Mouse (Mus musculus) frontal cortex, postnatal 36 days (tissue): ENCODE data around the gene H2-M5.
A peak's percentile ranks its signal among the peaks of the same experiment; 100 is the strongest.

Source experiments
- DNase-seq, 2 experiments: peaks; one replicate each; pipeline ENCODE4 v3.0.0; 2022; ENCODE audit warnings: low spot score in 2 of 2

H2-M5 gene

GRCm38 (mm10) chr17:36989437-36989836 lies at the start of gene H2-M5:
TSS of gene H2-M5 (minus strand) at chr17:36989537.
- no peak for DNase-seq

DNA sequence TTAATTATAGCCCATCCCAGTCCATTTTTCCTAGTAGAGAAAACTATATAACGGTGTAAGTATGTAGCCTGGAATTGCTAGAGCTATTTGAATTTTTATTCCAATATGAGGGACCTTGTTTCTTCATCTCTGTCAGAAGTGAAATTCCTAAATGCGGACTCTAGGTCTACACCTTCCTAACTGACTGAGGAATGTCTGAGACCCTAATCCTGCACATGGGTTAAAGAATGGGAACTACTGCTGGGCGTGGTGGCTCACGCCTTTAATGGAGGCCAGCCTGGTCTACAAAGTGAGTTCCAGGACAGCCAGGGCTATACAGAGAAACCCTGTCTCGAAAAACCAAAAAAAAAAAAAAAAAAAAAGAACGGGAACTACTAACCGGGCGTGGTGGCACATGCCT lies 39.8 kb upstream of the H2-M5 start:
- no peak for DNase-seq

DNA sequence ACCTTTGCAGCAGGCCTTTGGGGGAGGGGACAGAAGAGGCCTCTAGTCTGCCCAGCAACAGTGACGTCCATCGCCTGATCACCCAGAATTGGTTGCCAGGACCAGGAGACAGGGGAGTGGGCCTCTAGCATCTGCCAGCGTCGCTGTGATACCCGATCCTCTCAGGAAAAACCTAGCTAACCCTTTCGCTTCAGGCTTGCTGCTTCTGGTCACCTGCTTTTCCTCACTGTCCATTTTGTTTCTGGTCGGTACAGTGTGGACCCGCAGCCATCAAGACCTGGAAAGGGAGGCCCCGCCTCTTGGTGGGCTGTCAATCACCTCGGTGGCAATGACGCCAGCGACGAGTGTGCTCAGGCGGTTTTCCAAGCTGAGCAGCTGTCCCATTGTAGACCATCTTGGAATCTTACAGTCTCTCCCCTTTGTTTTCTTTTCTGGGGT lies 39.4 kb upstream of the H2-M5 start:
- peak; percentile 95 to 97 for DNase-seq

DNA sequence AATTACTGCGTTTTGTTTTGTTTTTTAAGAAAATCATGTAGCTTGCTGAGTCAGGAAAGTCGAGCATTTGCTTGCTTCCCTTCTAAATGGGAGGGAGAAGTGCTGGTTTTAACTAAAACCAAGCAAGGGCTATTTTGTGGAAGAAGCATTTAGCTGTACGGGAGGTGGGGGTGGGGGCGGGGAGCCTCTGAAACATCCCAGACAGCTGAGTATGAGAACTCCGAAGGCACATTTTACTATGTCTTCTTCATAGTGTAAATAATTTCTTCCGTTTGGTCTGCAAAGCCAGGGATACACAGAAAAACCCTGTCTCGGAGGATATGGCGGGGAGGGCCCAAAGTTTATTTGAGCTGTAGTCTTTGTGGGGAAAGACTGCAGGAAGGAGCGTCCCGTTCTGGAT lies 38.9 kb upstream of the H2-M5 start:
- DNase-seq = no peak

- no peak for DNase-seq
These were observed 38.1 kb upstream of the H2-M5 start for GRCm38 (mm10) chr17:37027486-37027885.

DNA sequence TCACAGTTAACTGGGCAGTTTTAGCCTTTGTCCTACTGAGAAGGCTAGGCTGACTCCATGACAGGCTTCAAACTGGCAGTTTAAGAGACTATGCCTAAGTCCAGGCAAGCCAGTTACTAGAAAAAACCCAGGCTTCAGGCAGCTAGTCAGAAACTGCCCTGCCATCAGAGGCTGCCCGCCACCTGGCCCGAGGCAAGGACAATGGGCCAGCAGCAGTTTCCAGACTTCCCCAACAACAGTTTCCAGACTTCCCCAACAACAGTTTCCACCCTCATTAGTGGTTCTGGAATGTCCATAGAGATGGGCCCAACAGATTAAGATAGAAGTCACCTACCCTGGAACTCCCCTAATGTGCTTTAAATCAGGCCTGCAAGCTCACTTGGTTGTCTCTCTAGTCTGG lies 37.1 kb upstream of the H2-M5 start:
- DNase-seq = no peak

GRCm38 (mm10) chr17:37022628-37023576 lies 33.6 kb upstream of the H2-M5 start, which contains the start of gene Mog:
TSS of gene Mog (minus strand) at chr17:37023398.
- peak in 1 of 2 experiments; percentile 16 for DNase-seq

DNA sequence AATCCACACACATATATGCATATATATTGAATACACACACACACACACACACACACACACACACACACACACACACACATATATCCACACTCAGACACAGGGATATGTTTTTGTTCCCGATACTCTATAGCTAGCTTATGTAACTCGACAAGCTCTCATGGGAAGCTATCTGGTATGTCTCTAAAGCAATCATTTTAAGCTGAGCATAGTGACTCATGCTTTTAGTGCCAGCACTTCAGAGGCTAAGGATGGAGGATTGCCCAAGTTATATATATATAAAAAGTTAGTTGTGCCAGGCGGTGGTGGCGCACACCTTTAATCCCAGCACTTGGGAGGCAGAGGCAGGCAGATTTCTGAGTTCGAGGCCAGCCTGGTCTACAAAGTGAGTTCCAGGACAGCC lies 29.9 kb upstream of the H2-M5 start:
- peak in 1 of 2 experiments; percentile 48 for DNase-seq

DNA sequence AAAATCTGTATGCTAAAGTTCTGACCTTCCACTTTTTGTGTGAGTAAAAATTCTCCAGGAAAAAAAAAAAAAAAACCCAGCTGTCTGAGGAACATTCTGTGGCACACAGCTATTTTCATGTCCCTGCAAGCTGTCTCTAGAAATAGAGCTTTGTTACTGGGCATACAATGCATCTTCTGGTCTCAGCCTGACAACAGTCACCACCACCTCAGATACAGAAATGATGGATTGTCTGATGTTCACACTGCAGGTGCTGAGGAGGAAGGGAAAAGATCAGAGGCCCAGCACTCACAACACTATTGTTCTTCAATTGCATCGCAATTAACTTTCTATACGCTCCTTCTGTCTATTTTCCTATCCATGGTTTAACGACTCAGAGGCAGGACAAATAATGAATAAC lies 29.0 kb upstream of the H2-M5 start:
- DNase-seq = peak in 1 of 2 experiments; percentile 49

- DNase-seq = no peak
These were observed 27.0 kb upstream of the H2-M5 start for GRCm38 (mm10) chr17:37016333-37016732.

DNA sequence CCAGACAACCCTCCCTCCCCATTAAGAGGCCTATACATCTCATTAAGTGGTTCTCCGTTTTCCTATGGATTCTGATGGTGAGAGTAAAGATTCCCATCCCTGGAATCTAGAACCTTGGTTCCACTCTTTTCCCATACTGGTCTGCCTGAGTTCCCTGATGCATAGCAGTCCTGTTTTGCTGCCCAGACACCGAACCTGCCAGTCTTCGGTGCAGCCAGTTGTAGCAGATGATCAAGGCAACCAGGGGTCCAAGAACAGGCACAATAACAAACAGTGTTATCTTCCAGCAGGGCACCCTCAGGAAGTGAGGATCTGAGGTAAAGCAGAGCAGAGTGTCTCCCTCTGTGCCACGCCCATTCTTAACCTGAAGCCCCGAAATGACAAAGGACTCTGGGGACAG lies 22.8 kb upstream of the H2-M5 start:
- DNase-seq = no peak

GRCm38 (mm10) chr17:37011719-37012118 lies 22.4 kb upstream of the H2-M5 start:
- no peak for DNase-seq

DNA sequence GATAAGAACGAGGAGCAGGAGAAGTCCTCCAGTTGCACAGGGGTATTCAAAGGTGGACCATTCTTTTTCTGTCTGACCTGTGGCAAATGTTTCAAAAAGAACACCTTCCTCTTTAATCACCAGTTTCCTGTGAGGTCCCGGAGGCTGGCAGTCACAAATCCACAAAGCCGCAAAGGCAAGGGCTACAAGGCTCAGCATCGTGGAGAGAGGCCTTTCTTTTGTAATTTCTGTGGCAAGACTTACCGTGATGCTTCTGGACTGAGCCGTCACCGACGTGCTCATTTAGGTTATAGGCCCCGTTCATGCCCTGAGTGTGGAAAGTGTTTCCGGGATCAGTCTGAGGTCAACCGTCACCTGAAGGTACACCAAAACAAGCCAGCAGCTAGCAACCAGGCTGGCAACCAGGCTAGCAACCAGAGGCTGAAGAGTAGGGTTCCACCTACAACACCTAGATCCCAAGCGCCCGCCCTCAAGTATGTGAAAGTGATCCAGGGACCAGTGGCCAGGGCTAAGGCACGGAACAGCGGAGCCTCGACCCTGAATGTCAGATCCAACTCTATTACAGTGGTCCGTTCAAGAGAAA lies 20.2 kb upstream of the H2-M5 start:
- no peak for DNase-seq

- DNase-seq = no peak
These were observed 18.8 kb upstream of the H2-M5 start for GRCm38 (mm10) chr17:37008161-37008560.

DNA sequence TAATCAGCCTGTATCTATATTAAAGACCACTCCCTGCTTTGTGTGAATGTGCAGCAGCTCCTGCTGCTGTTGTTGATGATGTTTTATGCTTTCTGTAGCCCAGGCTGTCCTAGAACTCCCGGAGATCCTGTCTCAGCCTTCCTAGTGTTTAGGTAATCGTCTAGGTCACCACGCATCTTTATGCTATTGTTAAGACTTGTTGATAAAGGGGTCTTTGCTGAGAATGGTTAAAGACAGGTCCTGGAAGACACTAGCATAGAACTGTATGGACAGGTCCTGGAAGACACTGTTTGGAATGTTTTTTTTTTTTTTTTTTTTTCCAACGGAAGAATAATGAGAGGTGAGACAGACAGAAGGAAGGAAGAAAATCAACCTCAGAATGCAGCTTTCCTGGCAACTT lies 14.0 kb upstream of the H2-M5 start:
- no peak for DNase-seq

DNA sequence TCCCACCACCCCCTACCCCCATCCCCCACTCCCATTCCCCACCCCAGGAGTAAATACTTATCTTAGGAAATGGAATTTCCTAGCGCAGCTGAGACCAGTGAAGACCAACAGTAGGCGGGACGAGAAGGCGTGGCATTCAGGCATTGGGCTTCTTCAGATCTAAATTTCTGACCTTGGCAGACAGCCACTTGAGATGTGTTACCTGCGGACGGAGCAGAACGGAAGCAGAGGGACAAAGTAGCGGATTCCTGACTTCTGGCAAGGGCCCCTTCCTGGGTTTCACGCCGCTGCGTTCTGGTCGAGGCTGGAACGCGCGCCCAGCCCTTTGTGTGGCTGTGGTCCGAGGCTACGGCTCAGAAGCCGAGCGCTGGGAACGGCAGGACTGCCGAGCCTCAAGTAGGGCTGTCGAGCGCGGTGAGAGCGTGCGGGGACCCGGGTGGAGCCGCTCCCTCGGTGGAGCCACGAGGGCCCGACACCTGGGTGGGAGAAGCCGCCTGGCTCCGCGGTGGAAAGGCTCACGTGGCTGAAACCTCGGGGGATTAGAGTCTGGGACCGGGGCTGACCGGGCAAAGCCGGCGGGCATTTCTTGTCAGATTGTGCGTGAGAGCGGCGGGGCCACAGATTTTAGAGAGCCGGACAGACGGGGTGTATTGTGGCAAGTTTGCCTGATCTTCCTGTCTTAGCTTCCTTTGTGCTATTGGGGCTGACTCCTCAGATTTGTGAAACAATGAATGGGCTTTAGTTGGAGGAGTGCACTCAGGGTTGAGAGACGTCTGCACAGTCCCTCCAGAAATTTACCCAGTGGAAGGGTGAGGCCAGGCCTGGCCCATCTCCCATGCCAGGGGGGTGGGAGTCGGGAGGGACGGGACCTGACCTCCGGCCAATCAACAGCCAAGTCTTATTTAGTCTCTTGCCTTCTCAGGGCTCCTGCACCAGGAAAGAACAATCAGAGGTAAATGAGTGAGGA lies 13.3 kb upstream of the H2-M5 start:
- peak in 1 of 2 experiments; percentile 35 for DNase-seq

DNA sequence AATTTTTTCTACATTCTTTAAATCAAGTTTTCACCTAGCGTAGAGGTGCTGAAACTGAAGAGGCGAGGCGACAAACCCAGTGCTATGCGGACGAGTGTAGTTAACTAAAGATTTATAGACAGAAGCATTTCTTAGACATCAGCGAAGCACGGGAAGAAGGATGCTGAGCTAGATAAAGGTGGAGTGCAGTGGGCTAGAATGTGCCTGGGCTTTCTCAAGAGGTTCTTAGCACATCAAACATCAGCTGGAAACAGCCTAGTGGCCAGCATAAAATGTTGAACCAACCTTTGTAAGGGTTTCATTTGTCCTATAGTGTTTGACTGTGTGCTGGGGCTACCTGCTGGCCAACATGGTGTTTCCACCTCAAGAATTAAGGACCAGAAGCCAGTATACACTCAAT lies 11.5 kb upstream of the H2-M5 start, which contains the start of gene Zfp57:
Zfp57 (plus strand) TSS at position 301 of the 400 bp plus-strand sequence.
- no peak for DNase-seq

DNA sequence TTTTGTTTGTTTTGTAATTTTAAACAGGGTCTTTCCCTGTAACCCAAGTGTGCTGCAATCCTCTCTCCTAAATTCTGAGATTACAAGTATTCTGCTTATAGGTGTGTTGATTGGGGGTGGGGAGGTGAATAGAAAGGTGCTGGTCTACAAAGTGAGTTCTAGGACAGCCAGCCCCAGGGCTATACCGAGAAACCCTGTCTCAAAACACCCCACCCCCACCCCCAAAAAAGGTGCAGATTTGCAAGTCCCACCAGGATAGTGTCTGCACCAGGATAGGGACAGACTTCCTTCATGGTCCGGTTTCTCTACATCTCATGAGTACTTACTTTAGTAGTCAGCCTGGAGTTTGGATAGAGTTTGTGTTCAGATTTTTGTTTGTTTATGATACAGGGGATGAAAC lies 9.1 kb upstream of the H2-M5 start:
- DNase-seq = no peak

GRCm38 (mm10) chr17:36997033-36997735 lies 7.8 kb upstream of the H2-M5 start:
- peak; percentile 73 to 84 for DNase-seq

- DNase-seq = no peak
These were observed 6.1 kb upstream of the H2-M5 start for GRCm38 (mm10) chr17:36995448-36995847.

GRCm38 (mm10) chr17:36994528-36994927 lies 5.2 kb upstream of the H2-M5 start:
- no peak for DNase-seq
